Mouse (Mus musculus): ENCODE results near the gene Fam83e. TPM values are rescaled to one million over a fixed set of nuclear protein-coding genes. Genes with fewer than 3 reads are reported as not detected.

Fam83e gene
- polyA plus RNA-seq, 1 experiment from 2014 or later: 0.42 TPM

DNA sequence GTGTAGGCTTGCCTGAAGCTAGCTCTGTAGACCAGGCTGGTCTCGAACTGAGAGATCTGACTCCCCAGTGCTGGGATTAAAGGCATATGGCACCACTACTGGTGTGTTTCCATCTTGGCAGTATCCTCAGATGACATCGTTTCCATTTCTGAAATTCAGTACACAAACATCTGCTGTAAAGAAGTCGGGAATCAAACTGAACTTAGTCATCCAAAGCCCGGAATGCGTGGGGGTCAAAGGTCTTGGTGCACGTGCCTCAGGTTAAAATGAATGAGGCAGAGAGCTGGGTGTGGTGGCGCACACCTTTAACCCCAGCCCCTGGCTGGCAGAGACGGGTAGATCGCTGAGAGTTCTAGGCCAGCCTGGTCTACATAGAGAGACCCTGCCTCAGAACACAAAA is 29.1 kb downstream of the Fam83e start:
- no peak overlapping the region for H3K27ac ChIP-seq (ENCODE audit: low read depth, low read length)
- ATAC-seq (ENCODE audit: insufficient read depth, low FRiP score, low TSS enrichment): no peak
- no peak overlapping the region for H3K4me2 ChIP-seq (ENCODE audit: low read depth)
- no peaks in the 10 kb centered on the region for H3K36me3 ChIP-seq (ENCODE audit: control insufficient read depth, insufficient read depth, low read length)
- no peaks in the 10 kb centered on the region for H3K27me3 ChIP-seq (ENCODE audit: control insufficient read depth, insufficient read depth, low read length)
- DNase-seq (ENCODE audit: low spot score): no peak
- H3K9ac ChIP-seq (ENCODE audit: low read length): no peak overlapping the region
- no peak overlapping the region for H3K4me3 ChIP-seq (ENCODE audit: low read depth, low read length)
- H3K9me3 ChIP-seq (ENCODE audit: control insufficient read depth, low read length): no peaks in the 10 kb centered on the region
- no peaks in the 10 kb centered on the region for H3K4me1 ChIP-seq (ENCODE audit: control insufficient read depth, insufficient read depth, low read length)
- WGBS: 83% methylated on average over 9 of the region's 9 CpGs

DNA sequence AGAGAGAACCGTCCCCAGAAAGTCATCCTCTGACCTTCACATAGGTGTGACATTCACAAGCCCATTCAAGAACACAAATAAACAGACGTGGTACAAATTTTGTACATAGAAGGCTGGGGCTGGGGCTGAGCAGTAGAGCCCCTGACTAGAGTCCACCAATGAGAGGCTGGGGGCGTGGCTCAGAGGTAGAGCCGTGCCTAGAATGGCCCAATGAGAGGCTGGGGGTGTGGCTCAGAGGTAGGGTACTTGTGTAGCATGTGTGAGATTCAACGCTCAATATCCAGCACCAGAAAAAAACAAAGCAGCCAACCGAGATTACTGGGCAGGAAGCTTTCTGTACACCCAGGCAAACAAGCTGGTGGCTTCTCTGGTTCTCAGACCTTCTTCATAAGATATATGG is 34.7 kb downstream of the Fam83e start:
- no peak overlapping the region for H3K9ac ChIP-seq (ENCODE audit: low read length)
- H3K27me3 ChIP-seq (ENCODE audit: control insufficient read depth, insufficient read depth, low read length): peaks cover 26% of the 10 kb centered on the region
- peaks cover 3% of the 10 kb centered on the region for H3K4me1 ChIP-seq (ENCODE audit: control insufficient read depth, insufficient read depth, low read length)
- no peak overlapping the region for H3K4me3 ChIP-seq (ENCODE audit: low read depth, low read length)
- WGBS: 55% methylated on average over 6 of the region's 6 CpGs
- H3K9me3 ChIP-seq (ENCODE audit: control insufficient read depth, low read length): no peaks in the 10 kb centered on the region
- no peak overlapping the region for H3K4me2 ChIP-seq (ENCODE audit: low read depth)
- DNase-seq (ENCODE audit: low spot score): no peak
- ATAC-seq (ENCODE audit: insufficient read depth, low FRiP score, low TSS enrichment): no peak
- no peaks in the 10 kb centered on the region for H3K36me3 ChIP-seq (ENCODE audit: control insufficient read depth, insufficient read depth, low read length)
- no peak overlapping the region for H3K27ac ChIP-seq (ENCODE audit: low read depth, low read length)

DNA sequence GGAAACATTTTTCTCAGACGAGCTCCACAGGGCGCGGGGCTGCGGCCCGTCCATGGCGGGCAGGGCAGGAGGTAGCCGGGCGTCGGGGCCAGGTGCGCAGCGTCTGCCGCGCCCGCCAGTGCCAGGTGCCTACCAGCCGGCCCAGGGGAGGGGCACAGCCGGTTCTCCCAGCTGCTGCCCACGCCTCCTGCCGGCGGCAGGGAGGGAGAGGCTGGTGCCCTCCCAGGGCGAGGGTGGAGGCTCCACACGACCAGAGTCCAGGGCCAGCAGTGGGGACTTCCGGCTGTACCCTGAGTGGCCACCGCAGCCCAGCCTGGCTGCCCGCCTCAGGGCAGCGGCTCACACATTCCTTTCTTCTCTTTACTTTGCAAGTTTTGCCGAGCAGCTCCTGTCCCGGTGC is 38.4 kb downstream of the Fam83e start:
- H3K4me1 ChIP-seq (ENCODE audit: control insufficient read depth, insufficient read depth, low read length): peaks cover 3% of the 10 kb centered on the region
- H3K4me3 ChIP-seq (ENCODE audit: low read depth, low read length): no peak overlapping the region; the same call in 1 of the 2 replicates
- 2% methylated on average over 24 of the region's 27 CpGs for WGBS
- no peaks in the 10 kb centered on the region for H3K9me3 ChIP-seq (ENCODE audit: control insufficient read depth, low read length)
- peak overlapping the region; percentile 27 for H3K4me2 ChIP-seq (ENCODE audit: low read depth)
- H3K27me3 ChIP-seq (ENCODE audit: control insufficient read depth, insufficient read depth, low read length): peaks cover 26% of the 10 kb centered on the region
- H3K9ac ChIP-seq (ENCODE audit: low read length): no peak overlapping the region
- no peaks in the 10 kb centered on the region for H3K36me3 ChIP-seq (ENCODE audit: control insufficient read depth, insufficient read depth, low read length)
- DNase-seq (ENCODE audit: low spot score): no peak
- H3K27ac ChIP-seq (ENCODE audit: low read depth, low read length): no peak overlapping the region
- no peak for ATAC-seq (ENCODE audit: insufficient read depth, low FRiP score, low TSS enrichment)

DNA sequence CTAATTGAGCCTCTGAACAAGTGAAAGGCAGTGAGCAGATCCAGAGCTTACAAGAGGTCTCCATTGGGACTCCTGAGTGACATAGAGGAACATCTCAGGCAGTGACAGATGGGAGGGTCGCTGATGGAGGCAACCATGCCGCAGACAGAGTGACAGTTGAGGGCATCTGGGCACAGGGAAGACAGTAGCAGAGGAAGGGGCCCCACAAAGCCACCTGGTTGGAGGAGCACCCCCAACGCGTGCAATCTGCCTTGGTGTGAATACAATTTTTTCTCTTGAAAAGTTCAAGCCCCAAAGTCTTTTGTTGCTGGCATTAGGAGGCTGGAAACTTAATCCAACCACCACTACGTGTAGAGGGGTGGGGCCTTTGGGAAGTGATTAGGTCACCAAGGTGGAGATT is 39.1 kb downstream of the Fam83e start:
- ATAC-seq (ENCODE audit: insufficient read depth, low FRiP score, low TSS enrichment) (no peak), DNase-seq (ENCODE audit: low spot score) (no peak)
- 66% methylated on average over 5 of the region's 5 CpGs for WGBS
- Histone ChIP-seq H3K27ac (ENCODE audit: low read depth, low read length) (no peak overlapping the region), H3K4me1 (ENCODE audit: control insufficient read depth, insufficient read depth, low read length) (peaks cover 3% of the 10 kb centered on the region), H3K4me2 (ENCODE audit: low read depth) (no peak overlapping the region), H3K36me3 (ENCODE audit: control insufficient read depth, insufficient read depth, low read length) (no peaks in the 10 kb centered on the region), H3K9me3 (ENCODE audit: control insufficient read depth, low read length) (no peaks in the 10 kb centered on the region), H3K4me3 (ENCODE audit: low read depth, low read length) (no peak overlapping the region), H3K9ac (ENCODE audit: low read length) (no peak overlapping the region), H3K27me3 (ENCODE audit: control insufficient read depth, insufficient read depth, low read length) (peaks cover 26% of the 10 kb centered on the region)

DNA sequence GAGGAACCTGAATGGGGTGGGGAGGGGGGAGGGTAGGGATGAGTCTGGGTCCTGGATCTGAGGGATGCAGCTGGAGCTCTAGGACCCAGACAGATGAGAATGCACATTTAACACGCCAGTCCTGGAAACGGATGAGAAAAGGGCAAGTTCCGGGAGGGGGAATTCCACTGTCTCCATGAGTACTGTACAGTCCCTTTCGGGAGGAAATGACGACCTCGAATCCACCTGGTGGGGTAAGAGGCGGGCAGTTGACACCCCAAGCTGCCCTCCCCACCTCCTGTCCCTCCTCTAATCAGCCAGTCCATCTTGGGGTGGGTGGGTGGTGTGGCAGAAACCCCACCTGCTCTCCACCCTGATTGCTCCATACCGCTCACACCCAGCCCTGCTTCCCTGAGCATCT is 45.0 kb downstream of the Fam83e start:
- Histone ChIP-seq H3K4me1 (ENCODE audit: control insufficient read depth, insufficient read depth, low read length) (no peaks in the 10 kb centered on the region), H3K27ac (ENCODE audit: low read depth, low read length) (no peak overlapping the region), H3K9ac (ENCODE audit: low read length) (no peak overlapping the region), H3K9me3 (ENCODE audit: control insufficient read depth, low read length) (no peaks in the 10 kb centered on the region), H3K36me3 (ENCODE audit: control insufficient read depth, insufficient read depth, low read length) (no peaks in the 10 kb centered on the region), H3K4me3 (ENCODE audit: low read depth, low read length) (no peak overlapping the region), H3K4me2 (ENCODE audit: low read depth) (no peak overlapping the region), H3K27me3 (ENCODE audit: control insufficient read depth, insufficient read depth, low read length) (no peaks in the 10 kb centered on the region)
- WGBS: 61% methylated on average over 8 of the region's 8 CpGs
- ATAC-seq (ENCODE audit: insufficient read depth, low FRiP score, low TSS enrichment) (no peak), DNase-seq (ENCODE audit: low spot score) (no peak)

DNA sequence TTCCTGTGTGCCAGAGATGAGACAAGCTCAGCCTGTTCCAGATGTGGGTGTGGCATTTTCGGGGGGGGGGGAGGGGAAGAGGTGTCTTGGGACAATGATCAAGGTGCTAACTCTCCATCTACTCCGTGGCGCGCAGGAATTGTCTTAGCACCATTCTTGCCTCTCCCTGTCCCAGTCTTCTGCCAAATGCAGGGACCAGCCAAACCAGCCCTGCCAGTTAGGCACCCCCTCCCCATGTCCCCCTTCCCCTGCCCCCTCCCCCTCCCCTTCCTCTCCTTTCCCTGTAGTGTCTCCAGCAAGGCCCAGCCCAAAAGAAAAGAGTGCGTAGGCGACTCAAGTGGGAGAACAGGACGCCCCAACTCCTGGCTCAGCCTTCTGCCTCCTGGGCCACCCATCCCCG is 45.8 kb downstream of the Fam83e start:
- 60% methylated on average over 7 of the region's 8 CpGs for WGBS
- no peak overlapping the region for H3K4me2 ChIP-seq (ENCODE audit: low read depth)
- no peak overlapping the region for H3K27ac ChIP-seq (ENCODE audit: low read depth, low read length)
- H3K4me3 ChIP-seq (ENCODE audit: low read depth, low read length): no peak overlapping the region
- no peaks in the 10 kb centered on the region for H3K27me3 ChIP-seq (ENCODE audit: control insufficient read depth, insufficient read depth, low read length)
- no peaks in the 10 kb centered on the region for H3K4me1 ChIP-seq (ENCODE audit: control insufficient read depth, insufficient read depth, low read length)
- H3K9me3 ChIP-seq (ENCODE audit: control insufficient read depth, low read length): no peaks in the 10 kb centered on the region
- ATAC-seq (ENCODE audit: insufficient read depth, low FRiP score, low TSS enrichment) (no peak), DNase-seq (ENCODE audit: low spot score) (no peak)
- no peak overlapping the region for H3K9ac ChIP-seq (ENCODE audit: low read length)
- H3K36me3 ChIP-seq (ENCODE audit: control insufficient read depth, insufficient read depth, low read length): no peaks in the 10 kb centered on the region

DNA sequence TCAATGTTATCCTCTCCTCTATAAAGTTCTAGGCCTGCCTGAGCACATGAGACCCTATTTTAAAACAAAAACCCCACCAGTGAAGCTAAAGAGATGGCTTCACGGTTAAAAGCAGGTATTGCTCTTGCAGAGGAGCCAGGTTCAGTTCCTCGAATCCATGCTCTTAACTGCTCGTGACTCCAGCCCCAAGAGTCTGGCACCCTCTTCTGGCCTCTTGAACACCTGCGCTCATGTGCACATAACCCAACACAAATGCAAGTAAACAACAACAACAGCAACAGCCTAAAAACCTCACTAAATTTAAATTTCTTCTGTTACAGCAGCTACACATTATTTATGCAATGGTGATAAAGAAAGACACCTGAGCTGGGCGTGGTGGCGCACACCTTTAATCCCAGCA is 46.5 kb downstream of the Fam83e start:
- Histone ChIP-seq H3K27me3 (ENCODE audit: control insufficient read depth, insufficient read depth, low read length) (no peaks in the 10 kb centered on the region), H3K9ac (ENCODE audit: low read length) (no peak overlapping the region), H3K4me2 (ENCODE audit: low read depth) (no peak overlapping the region), H3K4me1 (ENCODE audit: control insufficient read depth, insufficient read depth, low read length) (no peaks in the 10 kb centered on the region), H3K9me3 (ENCODE audit: control insufficient read depth, low read length) (no peaks in the 10 kb centered on the region), H3K36me3 (ENCODE audit: control insufficient read depth, insufficient read depth, low read length) (no peaks in the 10 kb centered on the region), H3K4me3 (ENCODE audit: low read depth, low read length) (no peak overlapping the region), H3K27ac (ENCODE audit: low read depth, low read length) (no peak overlapping the region)
- ATAC-seq (ENCODE audit: insufficient read depth, low FRiP score, low TSS enrichment): no peak
- WGBS: 89% methylated on average over 6 of the region's 6 CpGs
- DNase-seq (ENCODE audit: low spot score): no peak

DNA sequence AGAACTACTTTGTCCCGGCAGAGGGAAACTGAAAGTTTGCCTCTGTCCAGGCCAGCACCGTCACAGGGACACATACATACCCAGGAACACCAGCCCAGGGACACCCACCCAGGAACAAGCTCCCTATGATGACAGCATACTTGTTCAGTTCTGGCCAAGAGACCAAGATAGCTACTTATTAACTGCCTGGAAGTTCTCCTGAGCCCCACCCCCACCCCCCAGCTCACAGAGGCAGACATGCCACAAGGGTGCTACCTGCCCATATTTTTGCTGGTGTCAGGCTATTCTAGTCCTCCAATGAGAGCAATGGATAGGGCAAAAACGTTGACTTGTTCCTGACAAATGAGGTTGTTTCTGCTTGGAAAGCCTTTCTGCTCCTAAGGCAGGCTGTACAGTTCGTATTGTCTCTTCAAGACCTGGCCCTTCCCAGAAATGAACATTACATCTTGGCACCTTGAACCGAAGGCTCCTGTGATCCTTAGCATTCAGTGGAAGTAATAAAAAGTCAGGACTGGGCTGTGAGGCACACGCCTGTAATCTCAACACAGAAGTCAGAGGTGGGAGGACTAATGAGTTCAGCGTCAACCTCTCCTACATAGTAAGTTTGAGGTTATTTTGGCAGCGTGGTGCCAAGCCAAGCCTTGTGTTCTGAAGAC is 49.5 kb downstream of the Fam83e start:
- H3K27ac ChIP-seq (ENCODE audit: low read depth, low read length): no peak overlapping the region
- ATAC-seq (ENCODE audit: insufficient read depth, low FRiP score, low TSS enrichment) (no peak), DNase-seq (ENCODE audit: low spot score) (no peak)

DNA sequence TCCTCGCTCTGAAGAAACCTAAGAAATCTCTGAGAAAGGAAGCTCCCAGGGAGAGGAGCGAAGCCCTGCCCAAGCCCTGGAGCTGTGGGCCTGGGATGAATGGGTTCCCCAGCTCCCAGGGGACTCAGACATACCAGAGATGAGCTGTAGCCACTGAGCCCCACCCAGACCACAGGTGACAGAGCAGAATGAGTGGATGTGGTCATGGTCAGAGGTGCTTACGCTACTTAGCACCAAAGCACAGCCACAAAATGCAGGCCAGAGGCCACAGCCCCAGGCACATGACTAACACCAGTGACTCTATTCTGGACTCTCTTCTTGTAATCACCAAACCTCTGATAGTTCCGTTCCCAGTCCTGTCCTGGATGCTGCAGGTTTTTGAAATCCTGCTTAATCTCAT is 50.1 kb downstream of the Fam83e start:
- no peaks in the 10 kb centered on the region for H3K9me3 ChIP-seq (ENCODE audit: control insufficient read depth, low read length)
- ATAC-seq (ENCODE audit: insufficient read depth, low FRiP score, low TSS enrichment) (no peak), DNase-seq (ENCODE audit: low spot score) (no peak)
- H3K27ac ChIP-seq (ENCODE audit: low read depth, low read length): no peak overlapping the region
- no peaks in the 10 kb centered on the region for H3K36me3 ChIP-seq (ENCODE audit: control insufficient read depth, insufficient read depth, low read length)
- no peaks in the 10 kb centered on the region for H3K4me1 ChIP-seq (ENCODE audit: control insufficient read depth, insufficient read depth, low read length)
- 72% methylated on average over 4 of the region's 4 CpGs for WGBS
- H3K4me3 ChIP-seq (ENCODE audit: low read depth, low read length): no peak overlapping the region
- H3K27me3 ChIP-seq (ENCODE audit: control insufficient read depth, insufficient read depth, low read length): no peaks in the 10 kb centered on the region
- no peak overlapping the region for H3K4me2 ChIP-seq (ENCODE audit: low read depth)
- H3K9ac ChIP-seq (ENCODE audit: low read length): no peak overlapping the region

More for the DNA sequence above, 49.5 kb downstream of the Fam83e start:
- 73% methylated on average over 8 of the region's 8 CpGs for WGBS
- Histone ChIP-seq H3K9me3 (ENCODE audit: control insufficient read depth, low read length) (no peaks in the 10 kb centered on the region), H3K4me1 (ENCODE audit: control insufficient read depth, insufficient read depth, low read length) (no peaks in the 10 kb centered on the region), H3K27me3 (ENCODE audit: control insufficient read depth, insufficient read depth, low read length) (no peaks in the 10 kb centered on the region), H3K4me2 (ENCODE audit: low read depth) (no peak overlapping the region), H3K36me3 (ENCODE audit: control insufficient read depth, insufficient read depth, low read length) (no peaks in the 10 kb centered on the region), H3K9ac (ENCODE audit: low read length) (no peak overlapping the region), H3K4me3 (ENCODE audit: low read depth, low read length) (no peak overlapping the region)
